Mouse (Mus musculus) ES-E14 (cell line): ENCODE data around the gene Ndufa8.

Experiments used
- CHD2 ChIP-seq: IDR thresholded peaks from 2 replicates; pipeline ENCODE4 v1.6.1; 2014; ENCODE audit warnings: mild to moderate bottlenecking, low read depth, low read length, inconsistent platforms
- MAFK ChIP-seq: IDR thresholded peaks from 2 replicates; pipeline ENCODE4 v1.6.1; 2014; ENCODE audit warnings: mild to moderate bottlenecking, low read depth, low read length, inconsistent platforms; ENCODE audit not compliant: insufficient read depth
- ZNF384 ChIP-seq: IDR thresholded peaks from 2 replicates; pipeline ENCODE4 v1.6.1; 2012; ENCODE audit warnings: low read depth, low read length, inconsistent platforms

GRCm38 (mm10) chr2:36011331-36011825 lies 37.8 kb downstream of the Ndufa8 start:
- TF ChIP-seq MAFK: no peak
- no peak for TF ChIP-seq ZNF384
- no peak for TF ChIP-seq CHD2
